Mouse (Mus musculus) CH12.LX (cell line): ENCODE data around the gene Scpep1. TPM values are rescaled to one million over a fixed set of nuclear protein-coding genes. Genes with fewer than 3 reads are reported as not detected.

Experiments
- DNase-seq: peaks from one replicate; pipeline ENCODE4 v3.0.0-alpha.2; 2013; ENCODE audit errors: extremely low read depth
- H3K27ac ChIP-seq: 2 replicates; pipeline ENCODE4 v1.5.1; 2012; ENCODE audit warnings: low read depth, mild to moderate bottlenecking, control low read depth, moderate library complexity; ENCODE audit not compliant: insufficient read depth
- H3K27me3 ChIP-seq: replicated peaks from 2 replicates; pipeline ENCODE3; 2012; ENCODE audit warnings: inconsistent platforms
- H3K36me3 ChIP-seq, 2 experiments: replicated peaks in 1 of 2; 2 replicates each; pipeline versions ENCODE3 to v1.6.1; 2012; ENCODE audit warnings: inconsistent platforms in 1 of 2, low read length in 1 of 2, mild to moderate bottlenecking in 1 of 2, mixed read lengths in 1 of 2, moderate library complexity in 1 of 2; ENCODE audit not compliant: control insufficient read depth in 1 of 2, insufficient read depth in 1 of 2
- H3K4me1 ChIP-seq, 2 experiments: 2 replicates each; pipeline ENCODE4 v1.6.1; 2012; ENCODE audit warnings: inconsistent platforms in 1 of 2, moderate library complexity in 1 of 2; ENCODE audit not compliant: insufficient read depth in 2 of 2, control insufficient read depth in 1 of 2
- H3K4me2 ChIP-seq: 2 replicates; pipeline ENCODE4 v1.6.1; 2012; ENCODE audit warnings: low read depth, mild to moderate bottlenecking, control low read depth; ENCODE audit not compliant: poor library complexity, insufficient read depth, severe bottlenecking
- H3K4me3 ChIP-seq, 3 experiments: fragments of 150-350 bp in 1 of 3; sonication (generic) in 1 of 3; replicated peaks in 1 of 3; 2 replicates each; pipeline versions ENCODE3 to v1.5.1; 2011 to 2012; ENCODE audit warnings: low read depth in 2 of 3, low read length in 2 of 3, mild to moderate bottlenecking in 2 of 3, moderate library complexity in 2 of 3, control low read depth in 1 of 3, improper control_type of control experiment in 1 of 3, inconsistent platforms in 1 of 3, mixed read lengths in 1 of 3; ENCODE audit not compliant: poor library complexity in 1 of 3
- H3K79me2 ChIP-seq: replicated peaks from 2 replicates; pipeline ENCODE4 v1.6.1; 2012; ENCODE audit warnings: mild to moderate bottlenecking, moderate library complexity; ENCODE audit not compliant: control insufficient read depth, poor library complexity, insufficient read depth, severe bottlenecking; ENCODE audit errors: extremely low read depth
- H3K9ac ChIP-seq: 2 replicates; pipeline ENCODE4 v1.6.1; 2012; ENCODE audit warnings: low read depth, mild to moderate bottlenecking, control low read depth, moderate library complexity; ENCODE audit not compliant: insufficient read depth
- H3K9me3 ChIP-seq: replicated peaks from 2 replicates; pipeline ENCODE3; 2012; ENCODE audit warnings: low read length, inconsistent platforms, mixed read lengths
- CHD1 ChIP-seq: IDR thresholded peaks from 2 replicates; pipeline ENCODE4 v1.6.1; 2012; ENCODE audit warnings: low read depth, low read length, improper control_type of control experiment, inconsistent platforms
- CHD2 ChIP-seq: IDR thresholded peaks from 2 replicates; pipeline ENCODE4 v1.6.1; 2011; ENCODE audit warnings: low read length, improper control_type of control experiment
- CTCF ChIP-seq, 2 experiments: IDR thresholded peaks in 1 of 2; conservative IDR thresholded peaks in 1 of 2; 2 replicates each; pipeline ENCODE4 v1.5.1; 2011 to 2012; ENCODE audit warnings: low read depth in 2 of 2, low read length in 2 of 2, improper control_type of control experiment in 1 of 2, inconsistent platforms in 1 of 2, mild to moderate bottlenecking in 1 of 2, moderate library complexity in 1 of 2
- EP300 ChIP-seq: IDR thresholded peaks from 2 replicates; pipeline ENCODE4 v1.6.1; 2011; ENCODE audit warnings: low read length, improper control_type of control experiment
- ETS1 ChIP-seq: conservative IDR thresholded peaks from 2 replicates; pipeline ENCODE4 v1.6.1; 2012; ENCODE audit warnings: low read depth, mild to moderate bottlenecking, inconsistent platforms, low read length, improper control_type of control experiment, moderate library complexity
- HCFC1 ChIP-seq: IDR thresholded peaks from 2 replicates; pipeline ENCODE4 v1.6.1; 2012; ENCODE audit warnings: low read depth, mild to moderate bottlenecking, inconsistent platforms, low read length, improper control_type of control experiment
- IRF4 ChIP-seq: IDR thresholded peaks from 2 replicates; pipeline ENCODE4 v1.6.1; 2014; ENCODE audit warnings: low read depth, mild to moderate bottlenecking, inconsistent platforms, low read length, improper control_type of control experiment
- JUN ChIP-seq: IDR thresholded peaks from 2 replicates; pipeline ENCODE4 v1.6.1; 2011; ENCODE audit warnings: low read depth, mild to moderate bottlenecking, low read length, improper control_type of control experiment, moderate library complexity; ENCODE audit not compliant: insufficient read depth
- JUND ChIP-seq: conservative IDR thresholded peaks from 2 replicates; pipeline ENCODE4 v1.6.1; 2011; ENCODE audit warnings: low read depth, low read length, improper control_type of control experiment
- KAT2A ChIP-seq: IDR thresholded peaks from 2 replicates; pipeline ENCODE4 v1.6.1; 2012; ENCODE audit warnings: low read length, improper control_type of control experiment, inconsistent platforms; ENCODE audit not compliant: insufficient replicate concordance
- MAX ChIP-seq: IDR thresholded peaks from 2 replicates; pipeline ENCODE4 v1.6.1; 2011; ENCODE audit warnings: low read length, improper control_type of control experiment
- MAZ ChIP-seq: IDR thresholded peaks from 2 replicates; pipeline ENCODE4 v1.6.1; 2012; ENCODE audit warnings: low read depth, mild to moderate bottlenecking, inconsistent platforms, low read length, improper control_type of control experiment, moderate library complexity
- MYC ChIP-seq: IDR thresholded peaks from 2 replicates; pipeline ENCODE4 v1.6.1; 2011; ENCODE audit warnings: low read depth, mild to moderate bottlenecking, improper control_type of control experiment, low read length
- POLR2A ChIP-seq: IDR thresholded peaks from 2 replicates; pipeline ENCODE4 v1.6.1; 2011; ENCODE audit warnings: low read depth, mild to moderate bottlenecking, improper control_type of control experiment, low read length
- RAD21 ChIP-seq: IDR thresholded peaks from 2 replicates; pipeline ENCODE4 v1.6.1; 2011; ENCODE audit warnings: low read depth, mild to moderate bottlenecking, low read length, improper control_type of control experiment, moderate library complexity
- SMC3 ChIP-seq: IDR thresholded peaks from 2 replicates; pipeline ENCODE4 v1.6.1; 2011; ENCODE audit warnings: low read depth, low read length, improper control_type of control experiment
- UBTF ChIP-seq: IDR thresholded peaks from 2 replicates; pipeline ENCODE4 v1.6.1; 2012; ENCODE audit warnings: low read depth, mild to moderate bottlenecking, inconsistent platforms, low read length, improper control_type of control experiment, moderate library complexity
- USF1 ChIP-seq: IDR thresholded peaks from 2 replicates; pipeline ENCODE4 v1.6.1; 2014; ENCODE audit warnings: low read depth, mild to moderate bottlenecking, inconsistent platforms, low read length, improper control_type of control experiment
- dilution Hi-C: fragments of 300-500 bp; cut with MboI; formaldehyde crosslinking; loops from 2 replicates; pipeline ENCODE4 v1.14.3; 2020; ENCODE audit warnings: low sequenced_read_pairs; ENCODE audit not compliant: extremely low pct_unique_long_range_greater_than_20kb, extremely low pct_ligation_motif_present
- in situ Hi-C: fragments of 300-500 bp; cut with MboI; formaldehyde crosslinking; loops from 3 replicates; pipeline ENCODE4 v1.14.3; 2019; ENCODE audit warnings: low sequenced_read_pairs, low pct_ligation_motif_present, low pct_unique_long_range_greater_than_20kb, mixed read lengths
- polyA plus RNA-seq: library from polyadenylated mRNA; unstranded; fragments of >175 nt; gene quantifications from 2 replicates; pipeline ENCODE4 v1.2.1, GENCODE M21; 2012; ENCODE audit warnings: low read depth; ENCODE audit not compliant: insufficient read length
- total RNA-seq, 2 experiments: library from RNA; depleted of rRNA; stranded (reverse); fragments of 300-350 nt in 1 of 2; fragments of >200 nt in 1 of 2; gene quantifications; 2 replicates each; pipeline ENCODE4 v1.2.3; 2012 to 2014

Scpep1 gene
- total and polyA plus RNA-seq, 3 experiments = 84.5 to 210 (median 121) TPM

DNA sequence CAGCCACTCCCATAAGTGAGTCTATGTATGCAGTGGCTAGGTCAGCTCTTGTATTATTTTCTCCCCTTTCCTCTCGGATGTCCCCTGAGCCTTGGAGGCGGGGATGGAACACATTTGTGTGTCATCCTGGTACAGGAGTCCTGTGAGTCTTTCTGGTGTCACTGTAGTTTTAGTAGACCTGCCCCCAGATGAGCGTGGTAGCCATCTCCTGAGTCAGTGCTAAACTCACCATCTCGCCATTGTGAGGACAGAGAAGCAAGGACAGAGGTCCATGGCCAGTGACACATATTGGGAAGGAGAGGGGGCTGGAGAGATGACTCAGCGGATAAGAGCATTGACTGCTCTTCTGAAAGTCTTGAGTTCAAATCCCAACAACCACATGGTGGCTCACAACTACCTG, 21.9 kb upstream of the Scpep1 start:
- H3K9me3 ChIP-seq = no peaks in the 10 kb centered on the region
- in situ Hi-C loops = no loop called here
- no peak overlapping the region for H3K9ac ChIP-seq
- H3K27me3 ChIP-seq = no peaks in the 10 kb centered on the region
- H3K36me3 ChIP-seq = peaks cover 0 to 31% of the 10 kb centered on the region in 2 experiments
- no peak overlapping the region for H3K27ac ChIP-seq
- dilution Hi-C loops = no loop called here
- TF ChIP-seq USF1 = no peak
- TF ChIP-seq EP300 = no peak
- no peak for TF ChIP-seq UBTF
- no peak for DNase-seq
- H3K4me2 ChIP-seq = no peak overlapping the region
- H3K79me2 ChIP-seq = peaks cover 11% of the 10 kb centered on the region
- peaks cover 13 to 68% of the 10 kb centered on the region in 2 experiments for H3K4me1 ChIP-seq
- no peak overlapping the region for H3K4me3 ChIP-seq

DNA sequence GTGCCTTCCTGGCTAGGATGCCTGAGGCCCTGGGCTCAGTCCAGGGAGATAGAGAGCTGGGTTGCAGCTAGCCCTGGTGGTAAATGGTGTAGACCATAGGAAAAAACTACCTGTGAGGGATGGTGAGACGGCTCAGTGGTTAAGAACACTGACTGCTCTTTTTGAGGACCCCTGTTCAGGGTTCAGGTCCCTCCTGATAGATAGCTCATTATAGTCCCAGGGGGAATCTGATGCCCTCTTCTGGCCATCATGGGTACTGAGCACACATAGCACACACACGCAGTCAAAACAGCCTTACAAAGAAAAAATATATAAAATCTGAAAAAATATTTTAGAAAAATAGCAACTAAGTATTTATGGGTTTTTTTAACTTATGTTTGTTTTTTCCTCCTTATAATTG, 21.1 kb upstream of the Scpep1 start:
- peaks cover 0 to 23% of the 10 kb centered on the region in 2 experiments for H3K36me3 ChIP-seq
- H3K9ac ChIP-seq = no peak overlapping the region
- no peak overlapping the region for H3K27ac ChIP-seq
- no peak for DNase-seq
- H3K4me2 ChIP-seq = no peak overlapping the region
- H3K27me3 ChIP-seq = no peaks in the 10 kb centered on the region
- in situ Hi-C loops = no loop called here
- no peak overlapping the region for H3K4me3 ChIP-seq
- H3K4me1 ChIP-seq = peaks cover 8 to 59% of the 10 kb centered on the region in 2 experiments; a peak in 3 of 4 replicates
- peak; percentile 42 for TF ChIP-seq SMC3
- TF ChIP-seq POLR2A = no peak
- TF ChIP-seq CHD2 = no peak
- 0 out of 2 replicates have a peak, but pooled peaks have one; percentile 21 for TF ChIP-seq KAT2A
- TF ChIP-seq ETS1 = no peak
- peak; percentile 5; the same call in 1 of the 2 replicates for TF ChIP-seq RAD21
- no peak for TF ChIP-seq JUND
- no peak for TF ChIP-seq JUN
- no peak for TF ChIP-seq MYC
- TF ChIP-seq HCFC1 = no peak
- TF ChIP-seq IRF4 = no peak
- peak; percentile 66 to 81 for TF ChIP-seq CTCF (conservative IDR thresholded peaks at IDR 0.05 in 1 of 2, IDR thresholded peaks at IDR 0.05 in 1 of 2; ENCODE audit: low read depth in 2 of 2, low read length in 2 of 2)
- TF ChIP-seq CHD1 = no peak
- TF ChIP-seq MAX = no peak
- no peak for TF ChIP-seq MAZ
- H3K79me2 ChIP-seq = peaks cover 11% of the 10 kb centered on the region
- dilution Hi-C loops = no loop called here
- H3K9me3 ChIP-seq = no peaks in the 10 kb centered on the region
